Mouse (Mus musculus) spleen, postnatal 14 days (tissue): Measurements from ENCODE around the gene Car3.

Source experiments
- DNase-seq, 2 experiments: peaks; one replicate each; pipeline ENCODE4 v3.0.0; 2021 to 2022; ENCODE audit warnings: low spot score in 2 of 2

Car3 gene

DNA sequence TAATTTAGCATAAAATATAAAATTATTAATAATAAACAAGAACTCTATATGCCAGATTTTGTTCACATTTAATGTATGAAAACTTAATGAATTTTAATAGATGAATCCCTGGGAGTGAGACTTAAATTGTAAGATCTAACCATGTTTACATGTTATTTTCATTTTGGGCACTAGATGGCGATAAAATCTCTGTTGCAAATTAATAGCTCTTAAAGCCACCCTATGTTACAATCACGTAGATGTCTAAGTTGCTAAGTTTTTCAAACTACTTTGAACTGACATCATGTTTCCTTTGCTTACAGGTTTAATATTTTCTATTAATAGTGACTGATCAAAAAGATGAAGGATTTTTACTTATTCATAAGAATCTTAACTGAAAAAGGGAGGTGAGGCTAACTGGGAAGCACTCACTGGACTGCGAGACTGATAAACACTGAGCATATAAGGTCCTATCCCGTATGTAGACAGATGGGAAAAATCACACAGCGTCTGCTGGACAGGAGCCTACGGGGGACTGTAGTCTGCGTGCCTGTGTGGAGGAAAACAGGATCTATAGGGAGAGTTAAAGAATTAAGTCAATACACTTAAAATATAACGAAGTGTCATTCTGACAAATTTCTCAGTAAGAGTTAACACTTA is 11.2 kb downstream of the Car3 start:
- DNase-seq, result no peak

DNA sequence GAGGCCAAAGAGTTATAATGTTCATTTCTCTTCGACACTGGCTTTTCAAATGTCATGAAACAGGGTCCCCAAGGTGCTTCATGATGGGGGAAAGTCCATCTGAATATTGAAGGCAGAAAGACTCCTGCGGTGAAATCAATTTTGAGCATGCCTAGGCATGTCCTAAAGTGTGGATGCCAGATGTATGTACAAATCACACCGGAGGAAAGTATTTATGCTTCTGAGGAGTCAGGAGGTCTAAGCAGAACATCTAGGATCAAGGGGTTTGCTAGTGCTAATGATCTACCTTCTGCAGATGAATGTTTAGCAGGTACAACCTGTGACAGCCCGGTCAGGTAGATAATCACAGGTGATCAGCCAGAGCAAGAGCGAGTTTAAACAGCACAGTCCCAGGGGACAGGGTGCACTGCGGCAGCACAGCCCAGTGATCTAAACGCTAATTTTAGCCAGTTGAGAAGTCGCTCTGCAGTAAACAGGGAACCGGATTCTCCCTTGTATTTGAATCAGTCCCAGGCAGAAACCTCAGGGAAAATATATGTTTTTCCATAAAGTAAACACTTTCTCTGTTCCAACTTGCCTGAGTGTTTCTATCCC is 13.1 kb downstream of the Car3 start:
- DNase-seq, result no peak

DNA sequence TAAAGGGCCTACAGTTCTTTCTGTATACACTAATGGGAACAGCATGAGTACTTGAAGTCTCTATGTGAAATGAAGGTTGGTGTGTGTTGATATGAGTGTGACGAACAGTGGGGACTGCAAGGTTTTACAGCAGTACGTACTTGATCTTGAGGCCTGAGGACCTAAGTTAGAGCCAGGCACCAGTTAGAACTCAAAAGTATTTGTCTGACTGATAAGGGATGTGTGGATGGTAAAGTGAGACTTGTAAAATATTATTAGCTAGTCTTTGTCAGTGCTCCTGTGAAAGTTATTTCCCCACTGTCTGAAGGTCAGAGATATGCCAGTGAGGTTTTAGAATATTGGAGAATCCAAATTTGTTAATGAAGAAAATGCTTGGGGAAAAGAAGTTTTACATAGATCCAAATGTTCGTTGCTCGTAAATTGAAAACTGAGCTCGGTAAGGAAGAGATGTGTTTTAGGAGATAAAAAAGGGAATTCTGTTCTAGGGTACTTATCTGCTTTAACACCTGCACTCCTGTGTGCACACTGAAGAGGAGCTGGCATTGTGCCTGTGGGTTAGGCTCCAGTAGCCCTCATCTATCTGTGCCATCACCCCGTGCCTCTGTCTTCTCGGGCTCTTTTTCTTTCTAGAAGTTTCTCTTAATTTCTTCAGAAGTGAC is 14.1 kb downstream of the Car3 start:
- peak; percentile 41 to 47 for DNase-seq

DNA sequence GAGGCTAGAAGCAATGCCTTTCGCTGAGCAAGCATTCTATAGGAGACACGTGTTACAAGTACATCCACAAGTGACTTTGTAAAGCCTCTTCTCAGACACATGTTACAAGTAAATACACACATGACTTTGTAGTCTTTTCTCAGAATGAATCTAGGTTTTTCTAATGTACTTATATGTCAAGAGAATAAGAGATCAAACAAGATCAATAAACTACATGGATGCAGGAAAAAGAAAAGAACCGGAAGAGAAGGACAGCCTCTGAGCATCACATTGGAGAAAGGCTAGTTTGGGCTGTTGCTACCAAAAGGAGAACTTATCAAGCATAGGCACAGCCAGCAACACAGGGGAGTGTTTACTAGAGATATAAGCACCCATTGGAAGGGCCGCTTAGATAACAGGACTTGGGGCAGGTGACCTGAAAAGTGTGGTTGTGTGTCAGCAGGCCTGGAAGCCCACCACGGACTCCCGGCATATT is 15.5 kb downstream of the Car3 start:
- peak in 1 of 2 experiments; percentile 28 for DNase-seq

DNA sequence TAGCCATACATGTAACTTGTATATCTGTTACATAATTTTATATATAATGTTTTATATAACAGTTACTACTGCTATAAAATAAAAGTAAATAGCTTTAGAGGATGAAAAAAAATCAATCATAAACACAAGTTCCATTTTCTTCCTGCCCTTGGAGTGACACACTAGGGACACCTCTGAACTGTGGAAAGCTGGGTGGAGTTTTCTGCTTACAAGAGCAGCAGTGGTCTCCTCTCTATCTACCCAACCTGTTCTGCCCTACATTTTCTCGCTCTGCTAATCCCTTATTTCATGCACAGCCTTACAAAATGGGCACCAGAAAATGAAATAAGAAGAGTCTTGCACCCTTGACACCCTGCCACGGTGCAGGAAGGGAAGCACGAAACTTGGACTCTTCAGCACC is 16.0 kb downstream of the Car3 start:
- DNase-seq, result no peak

DNA sequence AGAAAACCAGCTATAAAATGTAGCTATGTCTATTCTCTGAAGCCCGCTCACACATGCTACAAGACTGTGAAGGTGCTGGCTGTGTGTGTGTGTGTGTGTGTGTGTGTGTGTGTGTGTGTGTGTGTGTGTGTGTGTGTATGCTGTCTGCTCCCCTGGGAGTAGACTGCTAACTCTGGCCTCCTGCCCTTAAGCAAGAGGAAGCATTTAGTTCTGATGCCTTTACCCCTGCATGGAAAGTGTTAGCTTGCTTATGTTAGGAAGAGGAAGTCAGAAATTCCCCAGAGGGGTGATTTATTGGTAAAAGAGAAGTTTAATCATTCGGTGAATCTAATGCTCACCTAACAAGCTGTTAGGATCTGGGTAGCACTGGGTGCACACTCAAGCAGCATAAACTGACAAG is 17.0 kb downstream of the Car3 start:
- no peak for DNase-seq

DNA sequence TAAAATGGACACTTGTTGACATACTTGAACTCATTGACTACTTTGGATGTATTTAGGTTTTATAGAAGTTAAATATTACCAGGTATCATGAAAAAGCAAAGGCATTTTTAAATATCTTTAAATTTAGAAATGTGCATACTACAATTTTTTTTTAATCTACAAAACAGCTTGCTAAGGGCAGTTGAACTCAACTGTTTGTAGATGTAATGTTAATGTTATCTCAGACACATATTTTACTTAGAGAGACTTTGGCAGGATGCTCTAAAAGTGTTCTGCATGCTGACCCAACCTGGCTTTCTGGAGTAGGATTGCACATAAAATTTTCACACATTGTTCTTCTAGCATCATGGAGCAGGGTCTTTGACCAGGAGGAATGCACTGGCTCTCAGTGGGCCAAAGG is 18.7 kb downstream of the Car3 start:
- no peak for DNase-seq

DNA sequence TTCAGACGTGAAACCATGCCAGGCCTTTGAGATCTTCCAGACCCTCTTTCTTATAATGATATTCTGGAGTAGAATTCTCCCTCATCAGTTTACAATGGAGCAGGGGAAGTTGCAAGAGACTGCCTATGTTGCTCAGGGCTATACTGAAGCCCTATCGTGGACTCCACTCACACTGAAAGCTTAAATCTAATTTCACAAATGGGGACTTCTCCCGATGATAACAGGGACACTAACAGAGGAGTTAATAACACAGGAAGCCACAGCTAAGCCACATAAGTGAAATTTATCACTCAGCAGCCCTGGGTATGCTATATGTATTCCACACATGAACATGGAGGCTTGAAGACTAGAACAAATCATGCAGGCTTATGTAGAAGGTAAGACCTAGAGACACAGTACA is 19.4 kb downstream of the Car3 start:
- DNase-seq, result no peak

DNA sequence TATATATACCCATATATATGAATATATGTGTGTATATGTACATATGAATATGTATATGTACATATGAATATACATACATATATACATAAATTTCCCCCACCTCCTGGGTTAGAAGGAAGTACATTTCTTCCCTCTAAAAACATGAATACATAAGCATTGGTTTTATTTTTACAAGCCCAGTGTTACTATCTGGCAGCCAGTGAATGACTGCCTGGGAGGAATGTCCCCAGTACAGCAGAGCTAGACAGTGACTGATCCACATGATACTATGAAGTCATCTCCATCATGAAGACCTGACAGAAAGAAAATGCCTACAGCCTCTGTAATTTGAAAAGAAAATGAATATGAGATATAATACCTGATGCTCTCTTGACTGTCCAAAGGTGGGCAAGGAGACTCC is 21.5 kb downstream of the Car3 start:
- no peak for DNase-seq

DNA sequence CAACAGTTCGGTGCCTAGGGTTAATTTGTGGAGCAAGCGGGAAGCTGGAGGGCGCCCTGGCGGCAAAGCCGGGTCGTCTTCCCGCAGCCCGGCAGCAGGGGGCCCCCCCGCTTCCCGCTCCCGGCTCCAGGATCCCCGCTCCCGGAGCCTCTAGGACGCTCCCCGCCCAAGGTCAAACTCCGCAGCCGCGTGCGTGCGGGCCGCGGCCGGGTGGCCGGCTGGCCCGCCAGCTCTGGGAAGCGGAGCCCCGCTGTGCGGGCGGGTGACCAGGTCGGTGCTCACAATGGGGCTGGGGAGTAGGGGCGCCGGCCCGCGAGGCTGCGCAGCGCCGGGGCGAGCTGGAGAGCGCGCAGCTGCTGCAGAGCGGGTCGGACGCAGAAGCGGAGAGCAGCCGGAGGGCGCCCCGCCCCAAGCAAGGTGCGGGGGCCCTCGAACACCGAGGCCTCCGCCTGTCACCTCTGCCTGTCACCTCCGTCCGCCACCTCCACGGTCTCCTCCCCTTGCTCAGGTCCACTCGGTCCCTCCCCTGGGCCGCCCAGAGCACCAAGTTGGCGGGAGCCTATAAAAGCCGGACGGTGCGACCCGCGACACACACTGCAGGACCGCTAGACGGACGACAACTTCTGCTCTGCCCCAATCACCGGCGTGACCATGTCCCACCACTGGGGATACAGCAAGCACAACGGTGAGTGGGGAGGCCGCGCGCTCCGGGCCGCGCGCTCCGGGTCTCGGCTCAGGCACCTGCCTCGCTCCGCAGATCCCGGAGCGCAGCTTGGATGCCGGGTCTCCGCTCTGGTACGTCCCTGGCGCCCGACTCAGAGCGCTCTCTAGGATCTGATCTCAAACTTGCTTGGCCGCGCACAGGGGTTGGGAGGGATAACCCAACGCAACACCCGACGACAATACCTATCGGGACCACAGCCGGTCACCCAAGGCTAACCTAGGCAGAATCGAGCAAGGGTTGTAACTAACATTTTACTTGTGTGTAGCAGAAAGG is 23.1 kb downstream of the Car3 start, which contains the start of gene Car2:
Gene Car2 (plus strand): TSS at position 172 of the 997 bp plus-strand sequence.
- DNase-seq, result peak; percentile 59 to 67

DNA sequence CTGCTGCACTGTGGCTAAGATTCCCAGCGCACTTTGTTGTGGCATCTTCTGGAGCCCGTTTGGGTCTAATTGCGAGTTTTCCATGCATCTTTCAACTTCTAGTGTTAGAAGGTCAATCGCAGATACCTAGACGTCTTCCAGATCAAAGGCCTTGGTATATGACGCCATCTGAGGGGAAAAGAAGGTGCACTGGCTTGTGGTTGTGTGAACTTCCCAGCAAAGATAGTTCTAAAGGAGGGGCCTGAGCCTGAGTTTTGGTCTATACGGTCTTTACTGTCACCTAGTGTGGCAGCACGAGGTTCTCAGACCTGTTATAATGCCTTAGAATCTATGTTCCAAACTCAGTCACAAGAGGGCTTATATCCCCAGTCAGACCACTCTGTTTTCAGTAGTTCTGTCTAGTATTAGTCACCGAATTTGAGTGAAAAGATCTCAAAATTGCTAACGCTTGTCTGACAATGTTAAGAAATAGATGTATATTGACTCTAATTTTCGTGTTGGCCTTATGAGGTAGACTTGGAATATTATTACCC is 23.9 kb downstream of the Car3 start:
- DNase-seq, result no peak

DNA sequence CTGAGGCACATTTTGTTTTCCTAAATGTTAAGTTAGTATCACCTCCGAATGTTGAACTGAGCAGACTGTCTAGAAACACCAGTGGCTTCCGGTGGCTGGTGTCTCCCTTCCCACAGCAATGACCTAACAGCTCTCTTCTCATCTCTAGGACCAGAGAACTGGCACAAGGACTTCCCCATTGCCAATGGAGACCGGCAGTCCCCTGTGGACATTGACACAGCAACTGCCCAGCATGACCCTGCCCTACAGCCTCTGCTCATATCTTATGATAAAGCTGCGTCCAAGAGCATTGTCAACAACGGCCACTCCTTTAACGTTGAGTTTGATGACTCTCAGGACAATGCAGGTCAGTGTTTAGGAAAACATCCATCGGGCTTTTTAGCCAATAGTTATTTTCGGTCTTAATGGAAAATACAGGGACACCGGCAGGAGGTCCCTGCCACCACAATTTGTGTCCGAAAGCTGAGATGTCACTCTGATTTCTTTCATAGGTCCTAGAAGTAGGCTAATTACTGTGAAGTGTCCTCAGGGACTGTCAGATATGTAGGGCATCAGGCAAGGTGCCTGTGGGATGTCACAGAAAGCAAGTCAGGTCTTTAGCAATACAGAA is 24.5 kb downstream of the Car3 start:
- no peak for DNase-seq

DNA sequence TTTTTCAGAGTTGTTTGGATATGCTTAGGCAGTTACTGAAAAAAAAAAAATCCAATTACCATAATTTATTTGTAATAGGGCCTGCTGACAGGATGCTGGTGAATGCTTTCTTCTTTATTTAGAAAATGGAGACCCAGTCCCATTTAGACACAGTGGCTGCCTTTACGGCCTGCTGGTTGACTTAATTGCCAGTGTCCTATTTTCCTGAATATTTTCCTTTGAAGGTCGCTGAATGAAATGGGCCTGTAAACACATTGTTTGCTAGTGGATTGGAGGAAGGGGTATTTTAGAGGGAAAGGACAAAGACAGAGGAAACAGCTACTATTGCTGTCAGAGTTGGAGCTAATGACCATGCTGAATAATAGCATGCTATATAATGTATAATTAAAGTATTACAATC is 25.2 kb downstream of the Car3 start:
- no peak for DNase-seq

DNA sequence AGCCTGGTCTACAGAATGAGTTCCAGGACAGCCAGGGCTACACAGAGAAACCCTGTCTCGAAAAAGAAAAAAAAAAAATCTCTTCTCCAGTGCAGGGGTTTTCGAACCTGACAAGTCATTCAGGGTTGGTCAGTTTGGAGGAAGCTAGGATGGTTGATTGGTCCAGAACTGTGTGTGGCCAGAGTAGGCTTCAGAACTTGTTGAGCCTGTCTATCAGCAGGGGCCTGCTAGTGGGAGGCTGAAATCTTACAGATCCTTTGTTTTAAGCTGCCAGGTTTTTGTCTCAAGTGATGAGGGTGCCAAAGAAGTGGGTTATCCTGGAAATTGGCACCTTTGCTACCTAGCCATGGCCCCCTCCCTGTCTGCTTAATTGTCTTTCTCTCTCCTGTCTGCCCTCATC is 25.8 kb downstream of the Car3 start:
- no peak for DNase-seq

DNA sequence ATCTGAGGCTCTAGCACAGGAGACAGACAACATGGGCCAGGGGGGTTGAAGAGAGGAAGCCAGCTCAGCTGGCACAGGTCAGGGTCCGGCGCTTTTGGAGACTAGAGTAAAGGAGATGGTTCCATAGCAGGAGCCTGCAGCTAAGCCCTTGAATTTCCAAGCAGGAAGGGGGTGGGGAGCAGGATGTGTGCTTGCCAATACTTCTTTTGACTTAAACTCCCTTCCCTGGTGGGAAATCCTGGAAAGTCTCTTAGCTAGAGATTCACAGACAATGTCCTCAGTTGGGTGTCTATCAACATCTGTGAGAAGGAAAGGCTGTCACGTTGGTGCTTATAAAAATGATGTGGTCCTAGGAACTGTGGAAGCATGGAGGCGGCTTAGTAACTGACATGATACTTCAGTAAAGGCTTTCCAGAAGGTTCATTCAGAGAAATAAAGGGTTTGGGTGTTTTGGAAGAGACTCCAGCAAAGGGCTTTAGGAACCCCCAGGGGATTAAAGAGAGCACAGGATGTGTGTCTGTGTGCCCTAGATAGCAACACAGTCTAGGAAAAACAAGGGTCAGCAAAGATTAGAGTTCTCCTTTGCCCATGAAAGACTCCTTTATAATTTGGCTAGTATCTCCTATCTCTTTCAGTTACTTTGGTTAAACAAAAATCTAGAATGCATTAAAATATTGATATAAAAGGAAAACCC is 26.6 kb downstream of the Car3 start:
- DNase-seq, result no peak

DNA sequence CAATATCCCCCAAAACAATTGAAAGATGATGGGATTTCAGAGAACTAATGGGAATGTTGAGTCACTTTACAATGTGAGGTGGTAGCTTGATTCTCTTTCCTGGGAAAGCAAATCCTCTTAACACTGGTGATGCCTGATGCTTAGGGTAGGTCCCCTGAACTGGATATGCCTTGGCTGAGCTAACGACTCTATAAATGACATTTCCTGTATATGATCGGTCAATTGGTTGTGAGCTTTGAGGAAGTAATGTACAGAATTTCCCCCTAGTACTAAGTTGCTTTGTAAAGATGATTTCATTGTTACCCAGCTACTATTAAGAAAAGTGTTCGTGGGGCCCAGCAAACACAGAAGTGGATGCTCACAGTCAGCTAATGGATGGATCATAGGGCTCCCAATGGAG is 29.7 kb downstream of the Car3 start:
- no peak for DNase-seq

DNA sequence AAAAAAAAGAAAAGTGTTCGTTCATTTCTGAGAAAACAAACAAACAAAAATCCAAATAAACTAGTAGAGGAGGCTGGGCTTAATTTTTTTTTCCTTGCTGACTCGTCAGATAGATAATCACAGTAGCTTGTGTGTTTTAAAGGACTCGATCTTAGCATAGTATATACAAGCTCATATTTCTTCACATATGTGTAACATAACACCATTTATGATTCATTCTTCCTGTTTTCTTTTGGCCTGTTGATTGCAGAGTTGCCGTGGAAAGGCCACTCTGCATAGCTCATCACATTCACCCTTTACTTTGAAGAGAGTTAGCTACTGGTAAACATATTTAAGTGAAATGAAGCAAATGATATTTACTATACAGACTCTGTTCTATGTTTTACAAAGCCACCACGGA is 30.4 kb downstream of the Car3 start:
- DNase-seq, result no peak

DNA sequence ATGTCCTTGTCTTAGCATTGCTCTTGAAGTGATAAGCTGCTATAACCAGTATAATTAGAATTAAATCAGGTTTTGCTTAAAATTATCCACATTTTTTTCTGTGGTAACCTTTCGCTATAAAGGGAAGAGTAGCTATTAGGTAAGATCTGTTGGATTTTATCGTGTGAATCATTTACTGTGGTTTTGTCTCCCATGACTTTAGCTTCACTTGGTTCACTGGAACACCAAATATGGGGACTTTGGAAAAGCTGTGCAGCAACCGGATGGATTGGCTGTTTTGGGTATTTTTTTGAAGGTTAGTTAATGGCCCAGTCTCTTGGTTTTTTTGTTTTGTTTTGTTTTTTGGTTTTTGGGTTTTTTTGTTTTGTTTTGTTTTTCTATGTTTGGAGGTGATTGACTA is 32.0 kb downstream of the Car3 start:
- no peak for DNase-seq

DNA sequence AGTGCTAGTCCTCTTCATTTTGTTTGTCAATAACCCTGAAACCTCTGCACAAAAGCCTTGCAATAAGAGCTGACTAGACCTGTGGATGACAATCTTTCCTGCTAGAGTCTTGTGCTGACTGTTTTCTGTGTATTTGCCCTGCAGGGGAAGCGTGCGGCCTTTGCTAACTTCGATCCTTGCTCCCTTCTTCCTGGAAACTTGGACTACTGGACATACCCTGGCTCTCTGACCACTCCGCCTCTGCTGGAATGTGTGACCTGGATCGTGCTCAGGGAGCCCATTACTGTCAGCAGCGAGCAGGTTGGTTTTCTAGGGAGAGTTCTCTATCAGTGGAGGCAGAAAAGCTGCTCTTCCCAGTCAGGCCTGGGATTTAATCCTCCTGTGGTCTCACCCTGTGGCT is 34.5 kb downstream of the Car3 start:
- DNase-seq, result no peak

DNA sequence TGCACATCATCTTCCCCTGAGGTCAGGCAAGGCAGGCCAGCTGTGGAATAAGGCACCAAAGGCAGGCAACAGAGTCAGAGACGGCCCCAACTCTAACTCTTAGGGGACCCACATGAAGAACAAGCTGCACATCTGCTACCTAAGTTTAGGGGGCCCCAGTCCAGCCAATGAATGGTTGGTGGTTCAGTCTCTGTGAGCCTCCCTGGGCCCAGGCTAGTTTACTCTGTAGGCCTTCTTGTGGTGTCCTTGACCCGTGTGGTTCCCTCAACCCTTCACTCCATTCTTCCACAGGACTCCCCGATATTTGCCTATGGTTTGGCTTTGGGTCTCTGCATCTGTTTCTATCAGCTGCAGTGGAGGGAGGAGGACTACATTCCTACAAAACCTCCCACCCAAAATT is 40.1 kb downstream of the Car3 start:
- DNase-seq, result no peak

DNA sequence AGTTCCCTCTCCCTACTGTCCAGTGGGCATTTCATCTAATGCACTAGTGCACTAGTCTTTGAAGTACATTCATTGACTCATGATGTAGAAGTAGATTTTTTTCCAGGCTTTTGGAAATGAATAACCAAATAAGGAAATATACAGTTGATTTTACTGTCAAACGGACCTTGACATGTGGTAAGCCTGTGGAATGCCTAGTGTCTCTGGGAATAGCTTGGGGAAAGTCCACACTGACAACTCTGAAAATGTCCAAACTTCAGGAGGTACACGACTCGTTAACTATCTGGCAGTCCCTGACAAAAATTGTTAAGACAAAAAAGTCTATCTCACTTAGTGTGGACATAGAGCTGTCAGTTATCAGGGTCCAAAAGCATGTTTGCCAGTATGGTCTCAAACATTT is 40.9 kb downstream of the Car3 start:
- DNase-seq, result no peak
